Mouse (Mus musculus): ENCODE data around the gene Defb39. TPM values are rescaled to one million over a fixed set of nuclear protein-coding genes. Genes with fewer than 3 reads are reported as not detected.

The Defb39 gene
- polyA plus RNA-seq (2012; rRNA removed; ENCODE audit: low replicate concordance) = not detected in 2 replicates

GRCm38 (mm10) chr8:19064710-19065109 is at the start of gene Defb39:
Gene Defb39, minus strand, starts transcription at chr8:19064810.

GRCm38 (mm10) chr8:19026466-19026865 is 38.1 kb downstream of the Defb39 start, which contains the start of gene Defb38:
Gene Defb38, minus strand, starts transcription at chr8:19026566.

Other genes with a start within 250 kb of the Defb39 start
- not detected in 2 replicates for gene Defb40, start 86.6 kb downstream of the Defb39 start, polyA plus RNA-seq (2012; rRNA removed; ENCODE audit: low replicate concordance)
- gene Defb37, start 73.8 kb downstream of the Defb39 start, polyA plus RNA-seq (2012; rRNA removed; ENCODE audit: low replicate concordance) = 0.62 TPM in 1 of 2 replicates, not detected in the other
- gene Defb38, start 38.2 kb downstream of the Defb39 start, polyA plus RNA-seq (2012; rRNA removed; ENCODE audit: low replicate concordance) = not detected in 2 replicates
- not detected in 2 replicates for gene Defb12, start 50.0 kb upstream of the Defb39 start, polyA plus RNA-seq (2012; rRNA removed; ENCODE audit: low replicate concordance)
- gene Defb34, start 58.9 kb upstream of the Defb39 start, polyA plus RNA-seq (2012; rRNA removed; ENCODE audit: low replicate concordance) = not detected in 2 replicates
- gene Gm45826, start 76.0 kb upstream of the Defb39 start, polyA plus RNA-seq (2012; rRNA removed; ENCODE audit: low replicate concordance) = not detected in 2 replicates
- not detected in 2 replicates for gene Defb14, start 129.5 kb upstream of the Defb39 start, polyA plus RNA-seq (2012; rRNA removed; ENCODE audit: low replicate concordance)
- not detected in 2 replicates for gene Defb4, start 133.9 kb upstream of the Defb39 start, polyA plus RNA-seq (2012; rRNA removed; ENCODE audit: low replicate concordance)
- gene Defb6, start 160.7 kb upstream of the Defb39 start, polyA plus RNA-seq (2012; rRNA removed; ENCODE audit: low replicate concordance) = not detected in 2 replicates
- not detected in 2 replicates for gene Defb46, start 175.1 kb upstream of the Defb39 start, polyA plus RNA-seq (2012; rRNA removed; ENCODE audit: low replicate concordance)
- not detected in 2 replicates for gene Defb5, start 182.8 kb upstream of the Defb39 start, polyA plus RNA-seq (2012; rRNA removed; ENCODE audit: low replicate concordance)
- gene Defb3, start 228.6 kb upstream of the Defb39 start, polyA plus RNA-seq (2012; rRNA removed; ENCODE audit: low replicate concordance) = not detected in 2 replicates

Measured in duodenum, adult 2 months (tissue).